Mouse (Mus musculus) forebrain, postnatal 0 days (tissue): Measurements from ENCODE around the gene Kremen2. TPM values are rescaled to one million over a fixed set of nuclear protein-coding genes. Genes with fewer than 3 reads are reported as not detected.
"Not testable (repeated sequence)": the region's sequence is repeated elsewhere in the genome, so short reads cannot be mapped to it uniquely, and the experiment has no call there.

Experiments used
- ATAC-seq: fragments of 200-750 bp; cut with Nextera tagmentation; 2 replicates; pipeline ENCODE4 v1.8.0; 2017; ENCODE audit warnings: mild to moderate bottlenecking, moderate library complexity
- DNase-seq: peaks from one replicate; pipeline ENCODE4 v3.0.0-alpha.2; 2015
- H3K27ac ChIP-seq: fragments of 300-500 bp; sonication (generic); 2 replicates; pipeline ENCODE4 v1.5.1; 2014; ENCODE audit warnings: low read depth, mild to moderate bottlenecking, antibody characterized with exemption, low read length, moderate library complexity, mixed read lengths
- H3K27me3 ChIP-seq: fragments of 300-500 bp; sonication (generic); 2 replicates; pipeline ENCODE4 v1.6.1; 2014; ENCODE audit warnings: mild to moderate bottlenecking, low read length, mixed read lengths; ENCODE audit not compliant: insufficient read depth
- H3K36me3 ChIP-seq: fragments of 300-500 bp; sonication (generic); 2 replicates; pipeline ENCODE4 v1.6.1; 2014; ENCODE audit warnings: mild to moderate bottlenecking, moderate library complexity; ENCODE audit not compliant: insufficient read depth
- H3K4me1 ChIP-seq: fragments of 300-500 bp; sonication (generic); 2 replicates; pipeline ENCODE4 v1.6.1; 2014; ENCODE audit warnings: antibody characterized with exemption; ENCODE audit not compliant: insufficient read depth
- H3K4me2 ChIP-seq: fragments of 300-500 bp; sonication (generic); 2 replicates; pipeline ENCODE4 v1.6.1; 2014; ENCODE audit warnings: low read depth, mild to moderate bottlenecking, moderate library complexity
- H3K4me3 ChIP-seq: fragments of 300-500 bp; sonication (generic); 2 replicates; pipeline ENCODE4 v1.5.1; 2014; ENCODE audit warnings: low read depth, low read length, mixed read lengths
- H3K9ac ChIP-seq: fragments of 300-500 bp; sonication (generic); 2 replicates; pipeline ENCODE4 v1.6.1; 2014; ENCODE audit warnings: mild to moderate bottlenecking
- H3K9me3 ChIP-seq: fragments of 300-500 bp; sonication (generic); 2 replicates; pipeline ENCODE4 v1.6.1; 2016; ENCODE audit warnings: low read length
- CTCF ChIP-seq: sonication (generic); IDR thresholded peaks from 2 replicates; pipeline ENCODE4 v1.5.1; 2016; ENCODE audit warnings: antibody characterized with exemption, control low read depth, low read depth
- WGBS: fragments of 180-500 bp; shearing (Covaris S2); extraction: QIAGEN DNeasy Blood & Tissue Kit; methylation state at CpG from one replicate; pipeline ENCODE4 v1.1.7; 2014; 5-methylcytosine and 5-hydroxymethylcytosine counted together
- polyA plus RNA-seq: library from polyadenylated mRNA; unstranded; fragments of >200 nt; fragmentation: Nextera tagmentation; extraction: Ambion mirVana; gene quantifications from 2 replicates; pipeline ENCODE4 v1.2.1, GENCODE M21; 2015
- total RNA-seq: library from RNA; depleted of rRNA; stranded (reverse); fragments of >200 nt; gene quantifications from 2 replicates; pipeline ENCODE4 v1.2.3, GENCODE M21; 2014

Gene Kremen2
- total and polyA plus RNA-seq, 2 experiments from 2014 or later, result 0.82 to 0.90 TPM

DNA sequence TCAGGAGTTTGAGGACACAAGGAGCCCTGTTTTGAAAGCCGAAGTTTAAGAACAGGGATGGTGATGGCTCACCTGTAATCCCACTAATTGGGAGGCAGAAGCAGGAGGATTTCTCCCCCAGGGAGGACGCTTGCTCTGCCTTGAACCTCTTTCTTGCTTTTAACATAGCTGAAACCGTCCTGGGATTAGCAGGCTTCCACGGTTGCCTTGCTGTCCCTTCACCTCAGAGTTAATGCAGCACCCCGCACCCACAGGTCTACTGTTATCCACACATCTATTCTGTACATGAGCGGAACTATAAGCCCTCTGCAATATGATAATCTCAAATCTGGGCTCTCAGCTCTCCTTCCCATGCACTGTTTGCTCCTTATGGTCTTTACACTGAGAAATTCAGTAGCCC, 28.0 kb upstream of the Kremen2 start:
- H3K27ac ChIP-seq, result no peak overlapping the region
- no peaks in the 10 kb centered on the region for H3K36me3 ChIP-seq
- WGBS, result 77% methylated on average over 6 of the region's 6 CpGs
- ATAC-seq (no peak), DNase-seq (no peak)
- no peak overlapping the region for H3K4me2 ChIP-seq
- H3K9me3 ChIP-seq, result no peaks in the 10 kb centered on the region
- no peak overlapping the region for H3K9ac ChIP-seq
- H3K27me3 ChIP-seq, result no peaks in the 10 kb centered on the region
- peaks cover 4% of the 10 kb centered on the region; the same call in 1 of the 2 replicates for H3K4me1 ChIP-seq
- no peak for TF ChIP-seq CTCF
- H3K4me3 ChIP-seq, result no peak overlapping the region

GRCm38 (mm10) chr17:23772219-23772556, 26.6 kb upstream of the Kremen2 start:
- H3K36me3 ChIP-seq, DNase-seq, H3K9me3 ChIP-seq, ATAC-seq, H3K27me3 ChIP-seq, H3K9ac ChIP-seq, H3K27ac ChIP-seq, H3K4me1 ChIP-seq: not testable (repeated sequence)
- 74% methylated on average over 2 of the region's 2 CpGs for WGBS
- Histone ChIP-seq H3K4me2 (peak overlapping the region; percentile 43), H3K4me3 (peak overlapping the region; percentile 85)

DNA sequence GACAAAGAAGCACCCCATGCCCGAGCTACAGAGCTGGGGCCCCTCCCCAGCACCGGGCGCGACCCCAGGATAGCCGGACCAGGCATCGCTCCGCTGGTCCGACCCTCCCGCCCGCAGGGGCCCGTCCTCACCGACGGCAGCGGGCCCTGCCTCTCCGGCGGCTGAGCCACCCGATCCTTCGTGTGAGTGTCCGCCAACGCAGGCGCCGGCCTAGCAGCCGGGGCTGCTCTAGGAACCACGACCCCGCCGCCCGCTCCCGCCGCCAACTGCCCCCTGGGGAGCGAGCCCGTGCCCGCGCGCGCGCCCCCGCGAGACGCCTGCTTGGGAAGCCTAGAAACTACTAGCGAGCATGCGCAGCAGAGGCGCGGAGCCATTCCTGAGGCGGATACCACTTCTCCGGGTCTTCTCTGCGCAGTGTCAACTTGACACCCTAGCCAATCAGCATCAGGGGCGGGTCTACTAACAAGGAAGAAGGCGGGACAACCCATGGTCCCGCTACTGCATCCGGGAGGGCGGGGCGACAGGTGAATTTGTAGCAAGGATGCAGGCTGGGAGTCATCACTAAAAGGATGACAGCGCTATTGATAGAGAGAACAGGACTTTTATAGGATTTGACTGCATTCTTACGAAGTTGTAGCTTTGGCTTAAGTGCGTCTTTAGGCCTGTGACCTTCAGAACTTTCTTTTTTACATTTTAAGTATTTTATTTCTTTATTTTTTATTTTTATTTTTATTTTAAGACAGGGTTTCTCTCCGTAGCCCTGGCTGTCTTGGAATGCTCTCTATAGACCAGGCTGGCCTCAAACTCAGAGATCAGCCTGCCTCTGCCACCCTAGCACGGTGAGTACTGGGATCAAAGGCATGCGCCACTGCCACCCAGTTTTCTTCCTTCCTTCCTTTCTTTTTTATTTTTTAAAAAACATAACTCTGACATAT, 25.9 kb upstream of the Kremen2 start, which contains the start of gene Flywch1:
Flywch1 (minus strand) TSS at position 319 of the 935 bp plus-strand sequence.
- peak; percentile 18; the same call in 1 of the 2 replicates for TF ChIP-seq CTCF
- ATAC-seq (peak; percentile 99), DNase-seq (peak; percentile 98)
- Histone ChIP-seq H3K27ac (peak within 1 kb of the TSS; percentile 84), H3K36me3 (no peaks in the 10 kb centered on the region), H3K9ac (peak within 1 kb of the TSS; percentile 91), H3K27me3 (no peaks in the 10 kb centered on the region), H3K4me2 (peak within 1 kb of the TSS; percentile 69), H3K4me1 (peaks cover 4% of the 10 kb centered on the region; the same call in 1 of the 2 replicates), H3K4me3 (peak within 1 kb of the TSS; percentile 85), H3K9me3 (no peaks in the 10 kb centered on the region)
- WGBS, result 3% methylated on average over 55 of the region's 58 CpGs

GRCm38 (mm10) chr17:23770896-23771283, 25.3 kb upstream of the Kremen2 start:
- WGBS, result under 1% methylated on average over 19 of the region's 19 CpGs
- peak overlapping the region; percentile 91 for H3K9ac ChIP-seq
- ATAC-seq, result no peak
- no peak for TF ChIP-seq CTCF
- H3K4me3 ChIP-seq, result peak overlapping the region; percentile 85
- peak overlapping the region; percentile 84 for H3K27ac ChIP-seq
- H3K9me3 ChIP-seq, result no peaks in the 10 kb centered on the region
- H3K36me3 ChIP-seq, result no peaks in the 10 kb centered on the region
- no peak for DNase-seq
- peaks cover 4% of the 10 kb centered on the region; the same call in 1 of the 2 replicates for H3K4me1 ChIP-seq
- no peaks in the 10 kb centered on the region for H3K27me3 ChIP-seq
- peak overlapping the region; percentile 69 for H3K4me2 ChIP-seq

GRCm38 (mm10) chr17:23770493-23770892, 24.9 kb upstream of the Kremen2 start:
- peaks cover 4% of the 10 kb centered on the region; the same call in 1 of the 2 replicates for H3K4me1 ChIP-seq
- H3K9ac ChIP-seq, result peak overlapping the region; percentile 91
- peak overlapping the region; percentile 85 for H3K4me3 ChIP-seq
- H3K27me3 ChIP-seq, result no peaks in the 10 kb centered on the region
- peak overlapping the region; percentile 84 for H3K27ac ChIP-seq
- no peaks in the 10 kb centered on the region for H3K9me3 ChIP-seq
- DNase-seq (no peak), ATAC-seq (no peak)
- TF ChIP-seq CTCF, result no peak
- WGBS, result 4% methylated on average over 2 of the region's 2 CpGs
- H3K36me3 ChIP-seq, result no peaks in the 10 kb centered on the region
- peak overlapping the region; percentile 69 for H3K4me2 ChIP-seq

GRCm38 (mm10) chr17:23762976-23763375, 17.3 kb upstream of the Kremen2 start:
- TF ChIP-seq CTCF, result no peak
- H3K4me1 ChIP-seq, result no peaks in the 10 kb centered on the region
- H3K9ac ChIP-seq, result no peak overlapping the region
- no peak for ATAC-seq
- no peak for DNase-seq
- H3K27me3 ChIP-seq, result no peaks in the 10 kb centered on the region
- WGBS, result 80% methylated on average over 11 of the region's 11 CpGs
- peaks cover 44% of the 10 kb centered on the region for H3K36me3 ChIP-seq
- H3K4me2 ChIP-seq, result no peak overlapping the region
- H3K4me3 ChIP-seq, result no peak overlapping the region
- H3K27ac ChIP-seq, result no peak overlapping the region
- H3K9me3 ChIP-seq, result no peaks in the 10 kb centered on the region

- WGBS, result 98% methylated on average over 3 of the region's 3 CpGs
- H3K36me3 ChIP-seq, result peaks cover 62% of the 10 kb centered on the region
- no peak overlapping the region for H3K4me2 ChIP-seq
- no peaks in the 10 kb centered on the region for H3K9me3 ChIP-seq
- no peaks in the 10 kb centered on the region for H3K4me1 ChIP-seq
- no peaks in the 10 kb centered on the region for H3K27me3 ChIP-seq
- no peak for DNase-seq
- no peak overlapping the region for H3K4me3 ChIP-seq
- H3K9ac ChIP-seq, result no peak overlapping the region
- H3K27ac ChIP-seq, result no peak overlapping the region
- TF ChIP-seq CTCF, result no peak
- ATAC-seq, result no peak
These were observed 15.5 kb upstream of the Kremen2 start for GRCm38 (mm10) chr17:23761155-23761554.
